ENCODE assay signal across 8 mouse cellular contexts in genomic region chr10:85182766-85183165, GRCm38 (mm10). TPM values are rescaled to one million over a fixed set of nuclear protein-coding genes. Genes with fewer than 3 reads are reported as not detected.
DNase-seq lines count a peak whose midpoint lies in the region; ATAC-seq lines count a peak whose summit lies in the region.

No protein-coding gene starts in this region.

- H3K4me2 ChIP-seq in heart, embryonic 12.5 days = peak overlapping the region; percentile 99
- peak overlapping the region; percentile 97 for H3K4me2 ChIP-seq in heart, embryonic 15.5 days
- 0 out of 2 replicates have a peak overlapping the region, but pooled peaks have one; percentile 79 for H3K4me2 ChIP-seq in liver, embryonic 16.5 days (ENCODE audit: low read depth, low read length)

- H3K27me3 ChIP-seq in heart, embryonic 12.5 days (replicated peaks) = no peaks in the 10 kb centered on the region
- no peaks in the 10 kb centered on the region for H3K27me3 ChIP-seq in heart, embryonic 15.5 days
- H3K27me3 ChIP-seq in liver, embryonic 16.5 days (ENCODE audit: control insufficient read depth, insufficient read depth, low read depth, low read length) = peaks cover 17% of the 10 kb centered on the region

- no peaks in the 10 kb centered on the region for H3K9me3 ChIP-seq in heart, embryonic 12.5 days (replicated peaks)
- no peaks in the 10 kb centered on the region for H3K9me3 ChIP-seq in heart, embryonic 15.5 days (replicated peaks)
- no peaks in the 10 kb centered on the region for H3K9me3 ChIP-seq in liver, embryonic 16.5 days (replicated peaks; ENCODE audit: control insufficient read depth, low read length)

- H3K4me3 ChIP-seq in heart, embryonic 12.5 days = peak overlapping the region; percentile 77
- peak overlapping the region; percentile 76; the same call in 1 of the 2 replicates for H3K4me3 ChIP-seq in brown adipose tissue, adult 24 weeks (ENCODE audit: insufficient read depth, low read depth, low read length)
- peak overlapping the region; percentile 76 for H3K4me3 ChIP-seq in heart, embryonic 15.5 days
- H3K4me3 ChIP-seq in liver, embryonic 16.5 days (ENCODE audit: low read depth, low read length) = no peak overlapping the region

- H3K4me1 ChIP-seq in heart, embryonic 12.5 days (replicated peaks) = peaks cover 7% of the 10 kb centered on the region
- 0 out of 2 replicates have a peak, but pooled peaks cover 2% of the 10 kb centered on the region for H3K4me1 ChIP-seq in brown adipose tissue, adult 24 weeks (ENCODE audit: control insufficient read depth, insufficient read depth, insufficient read length, low read length)
- peaks cover 10% of the 10 kb centered on the region for H3K4me1 ChIP-seq in heart, embryonic 15.5 days (replicated peaks)
- no peaks in the 10 kb centered on the region; the same call in 1 of the 2 replicates for H3K4me1 ChIP-seq in liver, embryonic 16.5 days (ENCODE audit: control insufficient read depth, low read depth, low read length)

- DNase-seq in heart, adult 8-10 months (ENCODE audit: low spot score) = no peak
- DNase-seq in adrenal gland, adult 8-10 months = no peak
- no peak for DNase-seq in yolk sac, embryonic 10.5 days (ENCODE audit: low spot score)

- no peak overlapping the region for H3K9ac ChIP-seq in heart, embryonic 12.5 days
- no peak overlapping the region; the same call in 1 of the 2 replicates for H3K9ac ChIP-seq in heart, embryonic 15.5 days
- H3K9ac ChIP-seq in liver, embryonic 16.5 days (ENCODE audit: low read depth, low read length) = no peak overlapping the region

- H3K27ac ChIP-seq in heart, embryonic 12.5 days (ENCODE audit: poor library complexity, severe bottlenecking) = no peak overlapping the region
- H3K27ac ChIP-seq in brown adipose tissue, adult 24 weeks (replicated peaks; ENCODE audit: low read depth, low read length) = no peak overlapping the region
- no peak overlapping the region for H3K27ac ChIP-seq in heart, embryonic 15.5 days
- H3K27ac ChIP-seq in liver, embryonic 16.5 days (ENCODE audit: low read length) = no peak overlapping the region

- no peaks in the 10 kb centered on the region for H3K36me3 ChIP-seq in heart, embryonic 12.5 days
- no peaks in the 10 kb centered on the region for H3K36me3 ChIP-seq in heart, embryonic 15.5 days
- H3K36me3 ChIP-seq in liver, embryonic 16.5 days (ENCODE audit: control insufficient read depth, insufficient read depth) = no peaks in the 10 kb centered on the region

- WGBS in heart, embryonic 12.5 days = 86% methylated on average over 10 of the region's 10 CpGs
- 84% methylated on average over 10 of the region's 10 CpGs for WGBS in heart, embryonic 15.5 days
- WGBS in liver, embryonic 16.5 days (ENCODE audit: insufficient replicate concordance) = 76% methylated on average over 10 of the region's 10 CpGs

- ATAC-seq in heart, embryonic 12.5 days (ENCODE audit: insufficient number of reproducible peaks, low FRiP score) = no peak
- ATAC-seq in heart, embryonic 15.5 days (replicated peaks; ENCODE audit: insufficient number of reproducible peaks, insufficient read depth, low FRiP score, low read depth) = no peak
- ATAC-seq in liver, embryonic 16.5 days (ENCODE audit: low read depth) = no peak
- ATAC-seq in monocyte, adult 5-6 weeks (replicated peaks; ENCODE audit: insufficient number of reproducible peaks, low FRiP score, low TSS enrichment, poor library complexity, severe bottlenecking) = no peak

RNA-seq across cellular contexts. Expression of gene Cry1, which starts 2.1 kb away (rescaled TPM):
- 20.5 and 20.8 TPM in 2 replicates for polyA plus RNA-seq in heart, embryonic 12.5 days (2016; fragmentation: Nextera tagmentation; extraction: Ambion mirVana)
- 10 to 100 TPM in 1 of 4 experiments, 1 to 10 TPM in 3; 6.3 to 11.4 (median 8.5) TPM for total RNA-seq in heart, adult 8-10 months (2022)
- 5.5 and 11.8 TPM in 2 replicates for polyA plus RNA-seq in brown adipose tissue, adult 24 weeks (2012; ENCODE audit: insufficient read depth, insufficient read length, missing spikeins)
- 15.7 and 20.1 TPM in 2 replicates for polyA plus RNA-seq in heart, embryonic 15.5 days (2015; fragmentation: Nextera tagmentation; extraction: Ambion mirVana)
- polyA plus RNA-seq in liver, embryonic 16.5 days (2015; fragmentation: Nextera tagmentation; extraction: Ambion mirVana) = 5.7 and 6.0 TPM in 2 replicates
- total RNA-seq in adrenal gland, adult 8-10 months (2022) = 10 to 100 TPM in 2 of 4 experiments, 1 to 10 TPM in 2; 6.5 to 13.4 (median 9.2) TPM
- 11.2 to 24.9 TPM (median 11.9 TPM) in 3 replicates for total RNA-seq in monocyte, adult 5-6 weeks (2017)

RNA-seq across cellular contexts. Expression of gene Mterf2, which starts 54.9 kb away (rescaled TPM):
- polyA plus RNA-seq in heart, embryonic 12.5 days (2016; fragmentation: Nextera tagmentation; extraction: Ambion mirVana) = 13.0 and 14.3 TPM in 2 replicates
- 10 to 100 TPM; 18.0 to 27.6 (median 25.1) TPM for total RNA-seq in heart, adult 8-10 months (2022)
- 22.4 and 29.5 TPM in 2 replicates for polyA plus RNA-seq in brown adipose tissue, adult 24 weeks (2012; ENCODE audit: insufficient read depth, insufficient read length, missing spikeins)
- polyA plus RNA-seq in heart, embryonic 15.5 days (2015; fragmentation: Nextera tagmentation; extraction: Ambion mirVana) = 12.2 and 12.5 TPM in 2 replicates
- polyA plus RNA-seq in liver, embryonic 16.5 days (2015; fragmentation: Nextera tagmentation; extraction: Ambion mirVana) = 3.2 and 4.0 TPM in 2 replicates
- 10 to 100 TPM in 2 of 4 experiments, 1 to 10 TPM in 2; 5.7 to 15.3 (median 8.8) TPM for total RNA-seq in adrenal gland, adult 8-10 months (2022)
- total RNA-seq in monocyte, adult 5-6 weeks (2017) = 3.7 to 34.9 TPM (median 28.0 TPM) in 3 replicates
